Mouse (Mus musculus): ENCODE data around the gene Erp44.

Gene Erp44

GRCm38 (mm10) chr4:48279498-48280134, at the start of gene Erp44, which contains the start of gene Invs:
Gene Erp44, minus strand, starts transcription at chr4:48279558.
Gene Invs, plus strand, starts transcription at chr4:48279760.
- peak; percentile 98 for DNase-seq (ENCODE audit: low spot score)

GRCm38 (mm10) chr4:48328042-48328441, 48.7 kb upstream of the Erp44 start:
- DNase-seq (ENCODE audit: low spot score), result no peak

- DNase-seq (ENCODE audit: low spot score), result no peak
Observed at GRCm38 (mm10) chr4:48327192-48327591, 47.8 kb upstream of the Erp44 start.

- no peak for DNase-seq (ENCODE audit: low spot score)
Observed at GRCm38 (mm10) chr4:48322095-48322494, 42.7 kb upstream of the Erp44 start.

- no peak for DNase-seq (ENCODE audit: low spot score)
Observed at GRCm38 (mm10) chr4:48321276-48321675, 41.9 kb upstream of the Erp44 start.

GRCm38 (mm10) chr4:48316036-48316435, 36.7 kb upstream of the Erp44 start:
- DNase-seq (ENCODE audit: low spot score), result no peak

- DNase-seq (ENCODE audit: low spot score), result no peak
Observed at GRCm38 (mm10) chr4:48314814-48315213, 35.5 kb upstream of the Erp44 start.

- no peak for DNase-seq (ENCODE audit: low spot score)
Observed at GRCm38 (mm10) chr4:48287086-48287757, 7.9 kb upstream of the Erp44 start.

- DNase-seq (ENCODE audit: low spot score), result no peak
Observed at GRCm38 (mm10) chr4:48281121-48281520, 1.8 kb upstream of the Erp44 start.

- peak; percentile 21 for DNase-seq (ENCODE audit: low spot score)
Observed at GRCm38 (mm10) chr4:48278757-48279497, 431 bp downstream of the Erp44 start.

- no peak for DNase-seq (ENCODE audit: low spot score)
Observed at GRCm38 (mm10) chr4:48277011-48277410, 2.3 kb downstream of the Erp44 start.

GRCm38 (mm10) chr4:48275736-48276135, 3.6 kb downstream of the Erp44 start:
- no peak for DNase-seq (ENCODE audit: low spot score)

- DNase-seq (ENCODE audit: low spot score), result no peak
Observed at GRCm38 (mm10) chr4:48273119-48273829, 6.1 kb downstream of the Erp44 start.

- no peak for DNase-seq (ENCODE audit: low spot score)
Observed at GRCm38 (mm10) chr4:48271838-48272237, 7.5 kb downstream of the Erp44 start.

GRCm38 (mm10) chr4:48270532-48270931, 8.8 kb downstream of the Erp44 start:
- DNase-seq (ENCODE audit: low spot score), result no peak

- no peak for DNase-seq (ENCODE audit: low spot score)
Observed at GRCm38 (mm10) chr4:48268127-48268526, 11.2 kb downstream of the Erp44 start.

GRCm38 (mm10) chr4:48267683-48268082, 11.7 kb downstream of the Erp44 start:
- DNase-seq (ENCODE audit: low spot score), result no peak

- no peak for DNase-seq (ENCODE audit: low spot score)
Observed at GRCm38 (mm10) chr4:48258045-48258444, 21.3 kb downstream of the Erp44 start.

- no peak for DNase-seq (ENCODE audit: low spot score)
Observed at GRCm38 (mm10) chr4:48253266-48253665, 26.1 kb downstream of the Erp44 start.

- DNase-seq (ENCODE audit: low spot score), result no peak
Observed at GRCm38 (mm10) chr4:48244280-48244679, 35.1 kb downstream of the Erp44 start.

- no peak for DNase-seq (ENCODE audit: low spot score)
Observed at GRCm38 (mm10) chr4:48243737-48244136, 35.6 kb downstream of the Erp44 start.

GRCm38 (mm10) chr4:48242482-48242881, 36.9 kb downstream of the Erp44 start:
- DNase-seq (ENCODE audit: low spot score), result no peak

Data from lung, postnatal 25 days (tissue).